Mouse (Mus musculus) spleen, adult 2 months (tissue): ENCODE data around the gene Gm21411.
"Not testable (repeated sequence)": the region's sequence is repeated elsewhere in the genome, so short reads cannot be mapped to it uniquely, and the experiment has no call there.

Experiments used
- CTCF ChIP-seq: fragments of 200-500 bp; IDR thresholded peaks from 2 replicates; pipeline ENCODE4 v1.5.1; 2011; ENCODE audit warnings: mild to moderate bottlenecking, inconsistent platforms; ENCODE audit not compliant: insufficient read depth, insufficient read length, insufficient replicate concordance; ENCODE audit errors: extremely low read depth
- POLR2A ChIP-seq: fragments of 200-500 bp; IDR thresholded peaks from 2 replicates; pipeline ENCODE4 v1.6.1; 2011; ENCODE audit warnings: low read depth, low read length, inconsistent platforms

DNA sequence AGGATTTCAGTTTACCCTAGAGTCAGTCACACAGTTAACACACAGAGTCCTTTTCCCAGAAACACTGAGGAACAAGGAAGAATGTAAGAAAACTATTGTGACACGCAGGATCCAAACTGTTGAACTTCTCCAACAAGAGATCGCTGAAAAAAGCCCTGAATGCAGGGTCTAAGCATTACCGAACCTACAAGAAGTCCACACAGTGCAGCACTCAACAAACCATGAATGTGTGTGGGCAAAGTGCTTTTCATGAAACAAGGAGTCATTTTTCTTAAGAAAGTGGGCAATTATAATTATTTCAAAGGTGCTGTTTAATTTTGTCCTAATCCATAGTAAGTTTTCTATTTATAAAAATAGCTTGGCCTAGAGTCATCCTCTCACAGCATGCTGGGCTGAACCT, 6.3 kb downstream of the Gm21411 start:
- not testable (repeated sequence) for TF ChIP-seq CTCF, POLR2A
